Mouse (Mus musculus) heart, adult 8-10 months (tissue): ENCODE data around the gene Mlxip. TPM values are rescaled to one million over a fixed set of nuclear protein-coding genes. Genes with fewer than 3 reads are reported as not detected.

Source experiments
- DNase-seq: peaks from one replicate; pipeline ENCODE4 v3.0.0; 2022; ENCODE audit warnings: low spot score
- total RNA-seq, 4 experiments: library from RNA; stranded (reverse); gene quantifications; 2 replicates each; pipeline ENCODE4 v1.2.4; 2022

The Mlxip gene
- total RNA-seq, 4 experiments from 2014 or later: 23.4 to 30.6 (median 27.3) TPM

GRCm38 (mm10) chr5:123501973-123502372 lies 107.4 kb downstream of the Mlxip start:
- DNase-seq: no peak

Other genes starting within 250 kb of the Mlxip start
- gene Psmd9, start 225.4 kb upstream of the Mlxip start, total RNA-seq: 10 to 100 TPM; 11.7 to 16.6 (median 13.8) TPM
- not detected for gene Hpd, start 212.1 kb upstream of the Mlxip start, total RNA-seq
- under 1 TPM; 0.65 to 0.82 (median 0.73) TPM for gene Wdr66, start 142.7 kb upstream of the Mlxip start, total RNA-seq
- 10 to 100 TPM in 1 of 4 experiments, 1 to 10 TPM in 3; 8.7 to 12.5 (median 9.4) TPM for gene Bcl7a, start 51.0 kb upstream of the Mlxip start, total RNA-seq
- gene Lrrc43, start 94.5 kb downstream of the Mlxip start, total RNA-seq: not detected
- not detected for gene Il31, start 94.7 kb downstream of the Mlxip start, total RNA-seq
- not detected for gene B3gnt4, start 115.7 kb downstream of the Mlxip start, total RNA-seq
- 10 to 100 TPM; 68.8 to 72.1 (median 70.7) TPM for gene Diablo, start 129.4 kb downstream of the Mlxip start, total RNA-seq
- gene Gm49027, start 130.7 kb downstream of the Mlxip start, total RNA-seq: under 1 TPM in 2 of 4 experiments, not detected in 2; 0.19 to 0.35 TPM
- 10 to 100 TPM; 25.5 to 37.2 (median 28.6) TPM for gene Vps33a, start 178.2 kb downstream of the Mlxip start, total RNA-seq